Mouse (Mus musculus) G1E (cell line): ENCODE measurements around the gene Ptprc.

Experiments
- CTCF ChIP-seq: IDR thresholded peaks from 2 replicates; pipeline ENCODE4 v1.5.1; 2012; ENCODE audit warnings: low read depth, low read length, inconsistent platforms, mixed read lengths
- GATA1 ChIP-seq: IDR thresholded peaks from 2 replicates; pipeline ENCODE4 v1.6.1; 2012; ENCODE audit warnings: borderline replicate concordance, low read length, inconsistent platforms, mixed read lengths
- GATA2 ChIP-seq: IDR thresholded peaks from 2 replicates; pipeline ENCODE4 v1.6.1; 2012; ENCODE audit warnings: low read depth, low read length, inconsistent platforms, borderline replicate concordance
- POLR2AphosphoS5 ChIP-seq: IDR thresholded peaks from 2 replicates; pipeline ENCODE4 v1.6.1; 2012; ENCODE audit warnings: low read depth, low read length, inconsistent platforms; ENCODE audit not compliant: insufficient replicate concordance
- TAL1 ChIP-seq: conservative IDR thresholded peaks from 2 replicates; pipeline ENCODE4 v1.6.1; 2012; ENCODE audit warnings: low read depth, low read length, inconsistent platforms, mixed read lengths

DNA sequence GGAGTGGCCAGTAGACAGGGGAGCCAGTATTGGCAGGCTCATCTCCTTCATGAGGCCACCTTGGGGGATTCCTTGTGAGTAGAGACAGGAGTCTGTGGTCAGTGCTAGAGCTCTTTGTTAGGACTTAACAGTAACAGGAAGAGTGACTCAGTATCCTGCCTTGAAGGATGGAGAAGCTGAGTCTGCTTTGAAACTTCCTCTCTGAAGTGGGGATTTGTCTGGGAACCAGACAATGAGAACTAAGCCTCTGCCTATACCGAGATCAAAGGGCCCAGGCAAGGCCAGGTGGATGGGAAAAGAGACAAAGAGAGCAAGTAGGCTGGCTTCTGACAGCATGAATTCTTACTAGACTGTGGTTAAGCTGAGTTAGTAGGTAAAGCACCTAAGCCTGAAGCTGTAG is 136.3 kb downstream of the Ptprc start:
- TF ChIP-seq CTCF (no peak), TAL1 (no peak), GATA1 (no peak), GATA2 (no peak), POLR2AphosphoS5 (no peak)
